Mouse (Mus musculus): ENCODE data around the gene Iqcc. TPM values are rescaled to one million over a fixed set of nuclear protein-coding genes. Genes with fewer than 3 reads are reported as not detected.

The Iqcc gene
- polyA plus RNA-seq, 1 experiment = 10.8 TPM

DNA sequence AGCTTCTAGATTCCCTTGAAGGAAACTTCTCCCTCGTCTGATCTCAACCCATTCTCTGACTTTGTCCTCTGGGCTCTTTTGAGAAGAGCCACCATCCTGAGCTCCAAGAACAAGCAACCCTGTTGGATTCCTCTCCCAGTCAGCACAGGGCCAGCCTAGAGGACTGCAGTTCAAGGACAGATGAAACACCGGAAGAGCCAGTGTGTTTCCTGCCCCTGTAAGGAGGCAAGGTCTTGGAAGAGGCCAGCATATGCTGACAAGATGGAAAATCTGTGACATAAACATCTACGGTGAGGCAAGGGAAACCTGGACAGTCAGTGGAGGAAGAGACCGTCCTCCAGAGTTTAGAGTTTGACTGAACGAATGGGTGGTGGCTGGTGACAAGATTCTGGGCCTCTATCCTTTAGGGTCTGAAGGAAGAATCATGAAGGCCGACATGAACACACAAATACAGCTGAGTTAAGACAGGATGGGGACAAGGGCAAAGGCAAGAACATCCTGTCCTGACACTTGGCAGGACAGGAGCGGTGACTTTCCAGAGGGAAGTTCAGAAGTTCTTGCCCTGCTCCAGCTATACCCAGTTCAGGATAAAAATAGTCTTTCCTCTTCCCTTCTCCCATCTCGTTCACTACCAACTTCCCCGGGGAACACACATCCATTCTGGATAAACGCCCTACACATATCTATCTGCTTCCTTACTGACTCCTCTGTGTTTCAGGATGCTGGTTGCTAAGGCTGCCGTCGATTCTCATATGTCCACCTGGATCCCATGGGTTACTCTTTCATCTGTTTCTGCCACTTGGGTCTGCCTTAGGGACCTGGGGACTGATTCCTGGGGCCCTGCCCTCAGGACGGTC is 46.4 kb downstream of the Iqcc start:
- Histone ChIP-seq H3K4me3 (ENCODE audit: insufficient read depth, poor library complexity, severe bottlenecking) (no peak overlapping the region), H3K79me3 (ENCODE audit: low read depth) (no peaks in the 10 kb centered on the region), H3K27me3 (ENCODE audit: control insufficient read depth, insufficient read depth, insufficient read length) (no peaks in the 10 kb centered on the region), H3K79me2 (ENCODE audit: control insufficient read depth, insufficient read depth) (no peaks in the 10 kb centered on the region), H3K36me3 (ENCODE audit: control insufficient read depth, insufficient read depth) (no peaks in the 10 kb centered on the region), H3ac (ENCODE audit: control insufficient read depth, insufficient read length, low read depth) (no peak overlapping the region)
- TF ChIP-seq MYOG (IDR thresholded peaks at IDR 0.05; ENCODE audit: control insufficient read depth, extremely low read depth, insufficient read length) = no peak
- TF ChIP-seq CTCF (IDR thresholded peaks at IDR 0.05; ENCODE audit: control insufficient read depth, insufficient read depth, insufficient read length) = no peak
- no peak for TF ChIP-seq FOSL1 (IDR thresholded peaks at IDR 0.05; ENCODE audit: insufficient read depth, low read length, poor library complexity, severe bottlenecking)
- TF ChIP-seq USF1 (IDR thresholded peaks at IDR 0.05; ENCODE audit: low read depth) = no peak
- TF ChIP-seq CEBPB (IDR thresholded peaks at IDR 0.05; ENCODE audit: low read depth) = no peak
- TF ChIP-seq MAX (IDR thresholded peaks at IDR 0.05) = no peak
- TF ChIP-seq MYOD1 (IDR thresholded peaks at IDR 0.05; ENCODE audit: control insufficient read depth, insufficient read length, low read depth) = no peak

DNA sequence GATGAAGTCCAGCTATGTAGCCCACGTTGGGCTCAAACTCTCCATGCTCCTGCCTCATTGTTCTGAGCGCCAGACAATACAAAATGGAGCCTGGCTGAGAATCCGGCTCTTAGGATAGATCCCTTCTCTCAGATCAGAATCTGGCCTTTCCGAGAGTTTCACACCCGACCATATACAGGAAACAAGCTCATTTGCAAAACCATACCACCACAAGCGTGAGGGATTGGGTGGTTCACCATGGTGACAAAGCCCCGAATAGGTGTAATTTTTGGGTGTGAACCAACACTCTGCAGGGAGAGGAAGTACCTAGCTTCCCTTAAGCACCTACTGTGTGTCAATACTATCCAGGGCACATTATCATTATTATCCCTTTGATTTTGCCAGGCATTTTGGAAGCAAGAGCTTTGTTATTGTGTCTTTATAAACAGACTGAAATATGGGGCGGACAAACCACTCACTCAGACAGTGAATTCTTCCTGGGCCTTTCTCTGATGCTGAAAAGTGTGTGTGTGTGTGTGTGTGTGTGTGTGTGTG is 47.3 kb downstream of the Iqcc start:
- Histone ChIP-seq H3K4me3 (ENCODE audit: insufficient read depth, poor library complexity, severe bottlenecking) (no peak overlapping the region), H3ac (ENCODE audit: control insufficient read depth, insufficient read length, low read depth) (no peak overlapping the region), H3K79me3 (ENCODE audit: low read depth) (no peaks in the 10 kb centered on the region), H3K36me3 (ENCODE audit: control insufficient read depth, insufficient read depth) (no peaks in the 10 kb centered on the region), H3K27me3 (ENCODE audit: control insufficient read depth, insufficient read depth, insufficient read length) (no peaks in the 10 kb centered on the region), H3K79me2 (ENCODE audit: control insufficient read depth, insufficient read depth) (no peaks in the 10 kb centered on the region)
- TF ChIP-seq CTCF (IDR thresholded peaks at IDR 0.05; ENCODE audit: control insufficient read depth, insufficient read depth, insufficient read length) (no peak), MAX (IDR thresholded peaks at IDR 0.05) (no peak), USF1 (IDR thresholded peaks at IDR 0.05; ENCODE audit: low read depth) (no peak), MYOG (IDR thresholded peaks at IDR 0.05; ENCODE audit: control insufficient read depth, extremely low read depth, insufficient read length) (no peak), MYOD1 (IDR thresholded peaks at IDR 0.05; ENCODE audit: control insufficient read depth, insufficient read length, low read depth) (no peak)

DNA sequence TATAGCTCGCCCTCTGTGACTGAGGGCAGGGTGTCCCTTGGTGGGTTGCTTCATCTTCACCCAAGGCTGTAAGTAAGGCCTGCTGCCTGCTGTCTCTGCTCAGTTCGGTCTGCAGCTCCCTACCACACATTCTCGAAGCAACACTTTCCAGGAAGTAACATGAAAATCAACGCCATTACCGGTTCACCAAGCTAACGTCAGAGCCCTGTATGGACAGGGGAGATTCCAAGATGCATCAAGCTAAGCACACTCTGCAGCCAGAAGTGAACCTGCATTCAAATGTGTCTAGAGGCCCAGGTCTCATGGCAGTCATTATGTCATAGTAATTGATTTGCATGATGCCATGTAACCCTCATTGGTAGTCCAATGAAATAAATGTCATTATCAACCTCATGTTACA is 48.9 kb downstream of the Iqcc start:
- H3K79me2 ChIP-seq (ENCODE audit: control insufficient read depth, insufficient read depth) = no peaks in the 10 kb centered on the region
- H3K36me3 ChIP-seq (ENCODE audit: control insufficient read depth, insufficient read depth) = no peaks in the 10 kb centered on the region
- H3K79me3 ChIP-seq (ENCODE audit: low read depth) = no peaks in the 10 kb centered on the region
- H3K27me3 ChIP-seq (ENCODE audit: control insufficient read depth, insufficient read depth, insufficient read length) = no peaks in the 10 kb centered on the region
- TF ChIP-seq USF1 (IDR thresholded peaks at IDR 0.05; ENCODE audit: low read depth) = no peak
- TF ChIP-seq MYOG (IDR thresholded peaks at IDR 0.05; ENCODE audit: control insufficient read depth, extremely low read depth, insufficient read length) = no peak
- no peak for TF ChIP-seq FOSL1 (IDR thresholded peaks at IDR 0.05; ENCODE audit: insufficient read depth, low read length, poor library complexity, severe bottlenecking)
- TF ChIP-seq CEBPB (IDR thresholded peaks at IDR 0.05; ENCODE audit: low read depth) = no peak
- TF ChIP-seq MYOD1 (IDR thresholded peaks at IDR 0.05; ENCODE audit: control insufficient read depth, insufficient read length, low read depth) = no peak
- no peak for TF ChIP-seq CTCF (IDR thresholded peaks at IDR 0.05; ENCODE audit: control insufficient read depth, insufficient read depth, insufficient read length)
- no peak for TF ChIP-seq MAX (IDR thresholded peaks at IDR 0.05)
- no peak overlapping the region for H3K4me3 ChIP-seq (ENCODE audit: insufficient read depth, poor library complexity, severe bottlenecking)
- H3ac ChIP-seq (ENCODE audit: control insufficient read depth, insufficient read length, low read depth) = no peak overlapping the region

DNA sequence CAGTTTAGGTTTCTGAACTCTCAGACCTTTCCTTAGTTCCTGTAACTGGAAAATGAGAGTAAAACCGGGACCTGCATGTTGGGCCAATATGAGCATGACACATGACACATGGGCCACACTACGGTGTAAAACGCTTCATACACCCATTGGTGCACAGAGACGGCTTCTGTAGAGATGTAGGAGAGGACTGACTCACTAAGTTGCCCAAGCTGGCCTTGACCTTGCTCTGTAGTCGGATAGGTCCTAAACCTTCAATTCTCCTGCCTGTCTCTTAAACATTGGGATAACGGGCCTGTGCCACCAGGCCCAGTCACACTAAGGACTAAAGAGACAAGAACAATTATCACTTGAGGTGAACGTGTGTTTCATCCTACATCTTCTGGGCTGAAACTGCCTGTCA is 50.5 kb downstream of the Iqcc start:
- H3K4me3 ChIP-seq (ENCODE audit: insufficient read depth, poor library complexity, severe bottlenecking) = no peak overlapping the region
- no peak overlapping the region for H3ac ChIP-seq (ENCODE audit: control insufficient read depth, insufficient read length, low read depth)
- H3K27me3 ChIP-seq (ENCODE audit: control insufficient read depth, insufficient read depth, insufficient read length) = no peaks in the 10 kb centered on the region
- H3K36me3 ChIP-seq (ENCODE audit: control insufficient read depth, insufficient read depth) = no peaks in the 10 kb centered on the region
- H3K79me2 ChIP-seq (ENCODE audit: control insufficient read depth, insufficient read depth) = no peaks in the 10 kb centered on the region
- H3K79me3 ChIP-seq (ENCODE audit: low read depth) = no peaks in the 10 kb centered on the region
- TF ChIP-seq CEBPB (IDR thresholded peaks at IDR 0.05; ENCODE audit: low read depth) = no peak
- no peak for TF ChIP-seq MYOD1 (IDR thresholded peaks at IDR 0.05; ENCODE audit: control insufficient read depth, insufficient read length, low read depth)
- no peak for TF ChIP-seq FOSL1 (IDR thresholded peaks at IDR 0.05; ENCODE audit: insufficient read depth, low read length, poor library complexity, severe bottlenecking)
- TF ChIP-seq MAX (IDR thresholded peaks at IDR 0.05) = no peak
- no peak for TF ChIP-seq USF1 (IDR thresholded peaks at IDR 0.05; ENCODE audit: low read depth)
- no peak for TF ChIP-seq MYOG (IDR thresholded peaks at IDR 0.05; ENCODE audit: control insufficient read depth, extremely low read depth, insufficient read length)
- no peak for TF ChIP-seq CTCF (IDR thresholded peaks at IDR 0.05; ENCODE audit: control insufficient read depth, insufficient read depth, insufficient read length)

- TF ChIP-seq MAX (IDR thresholded peaks at IDR 0.05) = no peak
- no peak for TF ChIP-seq FOSL1 (IDR thresholded peaks at IDR 0.05; ENCODE audit: insufficient read depth, low read length, poor library complexity, severe bottlenecking)
- TF ChIP-seq CEBPB (IDR thresholded peaks at IDR 0.05; ENCODE audit: low read depth) = no peak
- no peak for TF ChIP-seq USF1 (IDR thresholded peaks at IDR 0.05; ENCODE audit: low read depth)
- no peak for TF ChIP-seq CTCF (IDR thresholded peaks at IDR 0.05; ENCODE audit: control insufficient read depth, insufficient read depth, insufficient read length)
- TF ChIP-seq MYOG (IDR thresholded peaks at IDR 0.05; ENCODE audit: control insufficient read depth, extremely low read depth, insufficient read length) = no peak
- TF ChIP-seq MYOD1 (IDR thresholded peaks at IDR 0.05; ENCODE audit: control insufficient read depth, insufficient read length, low read depth) = no peak
- Histone ChIP-seq H3K79me3 (ENCODE audit: low read depth) (no peaks in the 10 kb centered on the region), H3K79me2 (ENCODE audit: control insufficient read depth, insufficient read depth) (no peaks in the 10 kb centered on the region), H3K27me3 (ENCODE audit: control insufficient read depth, insufficient read depth, insufficient read length) (no peaks in the 10 kb centered on the region), H3ac (ENCODE audit: control insufficient read depth, insufficient read length, low read depth) (no peak overlapping the region), H3K36me3 (ENCODE audit: control insufficient read depth, insufficient read depth) (no peaks in the 10 kb centered on the region), H3K4me3 (ENCODE audit: insufficient read depth, poor library complexity, severe bottlenecking) (no peak overlapping the region)
These were observed 53.8 kb downstream of the Iqcc start for GRCm38 (mm10) chr4:129565139-129565538.

Other genes starting within 250 kb of the Iqcc start
- 4.6 TPM for gene Zbtb8a, start 241.0 kb downstream of the Iqcc start, polyA plus RNA-seq (2012; fragmentation: generic; extraction: Trizol)
- not detected for gene Zbtb8b, start 178.2 kb downstream of the Iqcc start, polyA plus RNA-seq (2012; fragmentation: generic; extraction: Trizol)
- 11.8 TPM for gene Bsdc1, start 157.5 kb downstream of the Iqcc start, polyA plus RNA-seq (2012; fragmentation: generic; extraction: Trizol)
- not detected for gene Tssk3, start 128.1 kb downstream of the Iqcc start, polyA plus RNA-seq (2012; fragmentation: generic; extraction: Trizol)
- gene Fam229a, start 127.9 kb downstream of the Iqcc start, polyA plus RNA-seq (2012; fragmentation: generic; extraction: Trizol) = not detected
- 148 TPM for gene Marcksl1, start 105.5 kb downstream of the Iqcc start, polyA plus RNA-seq (2012; fragmentation: generic; extraction: Trizol)
- 96.7 TPM for gene Hdac1, start 76.4 kb downstream of the Iqcc start, polyA plus RNA-seq (2012; fragmentation: generic; extraction: Trizol)
- 1.5 TPM for gene Lck, start 45.5 kb downstream of the Iqcc start, polyA plus RNA-seq (2012; fragmentation: generic; extraction: Trizol)
- 0.27 TPM for gene Fam167b, start 40.5 kb downstream of the Iqcc start, polyA plus RNA-seq (2012; fragmentation: generic; extraction: Trizol)
- 416 TPM for gene Eif3i, start 18.5 kb downstream of the Iqcc start, polyA plus RNA-seq (2012; fragmentation: generic; extraction: Trizol)
- 218 TPM for gene Tmem234, start 18.4 kb downstream of the Iqcc start, polyA plus RNA-seq (2012; fragmentation: generic; extraction: Trizol)
- gene Dcdc2b, start 4.8 kb downstream of the Iqcc start, polyA plus RNA-seq (2012; fragmentation: generic; extraction: Trizol) = 0.40 TPM
- 7.7 TPM for gene Ccdc28b, start 4.8 kb upstream of the Iqcc start, polyA plus RNA-seq (2012; fragmentation: generic; extraction: Trizol)
- 43.0 TPM for gene Txlna, start 22.0 kb upstream of the Iqcc start, polyA plus RNA-seq (2012; fragmentation: generic; extraction: Trizol)
- gene Kpna6, start 53.7 kb upstream of the Iqcc start, polyA plus RNA-seq (2012; fragmentation: generic; extraction: Trizol) = 23.9 TPM
- 17.0 TPM for gene Tmem39b, start 77.7 kb upstream of the Iqcc start, polyA plus RNA-seq (2012; fragmentation: generic; extraction: Trizol)
- 61.6 TPM for gene Khdrbs1, start 123.2 kb upstream of the Iqcc start, polyA plus RNA-seq (2012; fragmentation: generic; extraction: Trizol)
- gene Ptp4a2, start 192.1 kb upstream of the Iqcc start, polyA plus RNA-seq (2012; fragmentation: generic; extraction: Trizol) = 101 TPM